Mouse (Mus musculus) myocyte (in vitro differentiated cells): Measurements from ENCODE around the gene Pptc7.

Source experiments
- POLR2A ChIP-seq: IDR thresholded peaks from one replicate; pipeline ENCODE4 v1.6.1; 2011; ENCODE audit warnings: low read depth, mild to moderate bottlenecking, control low read depth, moderate library complexity; ENCODE audit not compliant: insufficient read length
- TCF3 ChIP-seq: IDR thresholded peaks from one replicate; pipeline ENCODE4 v1.6.1; 2011; ENCODE audit warnings: low read depth, control low read depth; ENCODE audit not compliant: insufficient read length

DNA sequence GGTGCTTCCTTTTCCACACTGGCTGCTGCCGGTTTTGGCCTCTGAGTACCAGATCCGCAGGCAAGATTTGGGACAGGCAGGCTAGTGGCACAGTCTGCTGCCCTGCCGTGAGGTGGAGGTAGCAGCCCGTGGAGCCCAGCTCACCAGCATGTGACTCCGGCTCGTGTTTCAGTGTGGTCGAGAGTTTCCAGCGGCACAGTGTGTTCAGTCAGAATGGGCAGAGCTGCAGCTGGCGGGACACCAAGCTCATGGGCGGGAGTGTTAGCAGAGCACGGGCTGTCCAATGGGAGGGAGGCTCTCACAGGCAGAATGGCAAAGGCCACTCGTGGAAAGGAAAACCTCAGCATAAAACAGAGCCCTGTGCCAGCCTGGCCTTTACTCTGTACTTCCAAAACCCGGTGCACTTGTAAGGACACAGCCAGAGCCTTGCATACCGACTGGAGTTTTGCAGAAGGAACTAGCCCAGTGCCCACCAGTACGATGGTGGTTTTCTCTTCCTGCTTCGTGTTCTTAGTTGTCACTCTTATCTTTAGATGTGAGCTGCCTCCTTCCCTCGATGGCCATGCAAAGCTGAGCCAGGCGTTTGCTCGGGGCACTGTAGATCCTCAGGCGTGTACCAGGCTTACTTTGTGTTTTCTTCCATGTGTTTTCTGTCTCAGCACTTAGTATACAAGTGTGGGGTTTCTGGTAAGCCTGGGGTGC is 31.0 kb downstream of the Pptc7 start:
- TF ChIP-seq POLR2A (no peak), TCF3 (no peak)
